Mouse (Mus musculus) urinary bladder, postnatal 25 days (tissue): Measurements from ENCODE around the gene Gm28079.
"Not testable (repeated sequence)": the region's sequence is repeated elsewhere in the genome, so short reads cannot be mapped to it uniquely, and the experiment has no call there.

Source experiments
- DNase-seq: peaks from one replicate; pipeline ENCODE4 v3.0.0; 2022; ENCODE audit warnings: low spot score

Gene Gm28079

GRCm38 (mm10) chrY:70014799-70015198 lies at the start of gene Gm28079:
Gm28079 (minus strand) TSS chrY:70014899.
- not testable (repeated sequence) for DNase-seq
